Mouse (Mus musculus): ENCODE measurements at regions not wholly inside any gene's neighbourhood (a gene's known extent, or its start where the extent isn't known, plus 50 kb on each side); places are given as distances from the start of the nearest gene placed in this dataset.

- no peak overlapping the region for H3K4me2 ChIP-seq (ENCODE audit: low read length)
- DNase-seq (ENCODE audit: low spot score): no peak
- H3K4me1 ChIP-seq (ENCODE audit: control insufficient read depth, insufficient read depth, low read length): no peaks in the 10 kb centered on the region
- ATAC-seq: no peak
- no peaks in the 10 kb centered on the region for H3K27me3 ChIP-seq (replicated peaks; ENCODE audit: control insufficient read depth, insufficient read depth, low read length)
- WGBS: 90% methylated on average over 2 of the region's 2 CpGs
- no peak overlapping the region for H3K27ac ChIP-seq (ENCODE audit: low read depth, low read length)
- H3K9me3 ChIP-seq (replicated peaks; ENCODE audit: control insufficient read depth, low read length): no peaks in the 10 kb centered on the region
- no peak overlapping the region for H3K4me3 ChIP-seq (ENCODE audit: low read depth, low read length)
- H3K9ac ChIP-seq (ENCODE audit: low read length): no peak overlapping the region
- no peaks in the 10 kb centered on the region for H3K36me3 ChIP-seq (ENCODE audit: control insufficient read depth, insufficient read depth, low read length)
Observed at GRCm38 (mm10) chr3:140837976-140838581, 374.1 kb downstream of the Pdha2 start.

DNA sequence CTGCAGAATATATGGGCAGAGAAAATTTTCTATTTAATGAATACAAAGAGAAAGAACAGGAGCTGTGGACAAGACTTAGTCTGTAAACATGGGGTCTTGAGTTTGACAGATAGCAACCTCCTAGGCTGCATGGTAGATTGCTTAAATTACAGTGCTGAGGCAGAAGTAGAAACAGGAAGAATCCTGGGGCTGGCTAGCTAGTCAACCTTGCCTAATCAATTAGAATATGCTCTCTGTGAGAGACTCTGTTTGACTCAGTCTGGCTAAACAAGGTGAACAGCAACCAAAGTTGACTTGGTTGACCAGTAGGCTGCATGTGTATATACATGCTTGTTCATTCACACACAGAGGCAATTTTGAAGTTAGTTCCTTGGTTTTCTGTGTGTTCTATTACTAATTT lies 390.9 kb downstream of the Pdha2 start:
- H3K4me2 ChIP-seq (ENCODE audit: low read length): no peak overlapping the region
- H3K27ac ChIP-seq (ENCODE audit: low read depth, low read length): no peak overlapping the region
- no peak for DNase-seq (ENCODE audit: low spot score)
- no peak overlapping the region for H3K9ac ChIP-seq (ENCODE audit: low read length)
- ATAC-seq: no peak
- H3K9me3 ChIP-seq (replicated peaks; ENCODE audit: control insufficient read depth, low read length): no peaks in the 10 kb centered on the region
- no peak overlapping the region for H3K4me3 ChIP-seq (ENCODE audit: low read depth, low read length)
- H3K27me3 ChIP-seq (replicated peaks; ENCODE audit: control insufficient read depth, insufficient read depth, low read length): no peaks in the 10 kb centered on the region
- H3K36me3 ChIP-seq (ENCODE audit: control insufficient read depth, insufficient read depth, low read length): no peaks in the 10 kb centered on the region
- H3K4me1 ChIP-seq (ENCODE audit: control insufficient read depth, insufficient read depth, low read length): no peaks in the 10 kb centered on the region

- WGBS: 93% methylated on average over 2 of the region's 2 CpGs
- no peaks in the 10 kb centered on the region for H3K9me3 ChIP-seq (replicated peaks; ENCODE audit: control insufficient read depth, low read length)
- no peak overlapping the region for H3K27ac ChIP-seq (ENCODE audit: low read depth, low read length)
- H3K4me1 ChIP-seq (ENCODE audit: control insufficient read depth, insufficient read depth, low read length): no peaks in the 10 kb centered on the region
- no peak for DNase-seq (ENCODE audit: low spot score)
- H3K9ac ChIP-seq (ENCODE audit: low read length): no peak overlapping the region
- H3K36me3 ChIP-seq (ENCODE audit: control insufficient read depth, insufficient read depth, low read length): no peaks in the 10 kb centered on the region
- H3K4me3 ChIP-seq (ENCODE audit: low read depth, low read length): no peak overlapping the region
- no peak for ATAC-seq
- H3K27me3 ChIP-seq (replicated peaks; ENCODE audit: control insufficient read depth, insufficient read depth, low read length): no peaks in the 10 kb centered on the region
- H3K4me2 ChIP-seq (ENCODE audit: low read length): no peak overlapping the region
Observed at GRCm38 (mm10) chr3:140805586-140805985, 406.6 kb downstream of the Pdha2 start.

GRCm38 (mm10) chr3:140792943-140793342 lies 419.2 kb downstream of the Pdha2 start:
- ATAC-seq: no peak
- no peak overlapping the region for H3K9ac ChIP-seq (ENCODE audit: low read length)
- no peaks in the 10 kb centered on the region for H3K4me1 ChIP-seq (ENCODE audit: control insufficient read depth, insufficient read depth, low read length)
- no peaks in the 10 kb centered on the region for H3K36me3 ChIP-seq (ENCODE audit: control insufficient read depth, insufficient read depth, low read length)
- no peak overlapping the region for H3K4me3 ChIP-seq (ENCODE audit: low read depth, low read length)
- no peak for DNase-seq (ENCODE audit: low spot score)
- no peak overlapping the region for H3K4me2 ChIP-seq (ENCODE audit: low read length)
- no peaks in the 10 kb centered on the region for H3K9me3 ChIP-seq (replicated peaks; ENCODE audit: control insufficient read depth, low read length)
- WGBS: 90% methylated on average over 2 of the region's 2 CpGs
- H3K27ac ChIP-seq (ENCODE audit: low read depth, low read length): no peak overlapping the region
- H3K27me3 ChIP-seq (replicated peaks; ENCODE audit: control insufficient read depth, insufficient read depth, low read length): no peaks in the 10 kb centered on the region

DNA sequence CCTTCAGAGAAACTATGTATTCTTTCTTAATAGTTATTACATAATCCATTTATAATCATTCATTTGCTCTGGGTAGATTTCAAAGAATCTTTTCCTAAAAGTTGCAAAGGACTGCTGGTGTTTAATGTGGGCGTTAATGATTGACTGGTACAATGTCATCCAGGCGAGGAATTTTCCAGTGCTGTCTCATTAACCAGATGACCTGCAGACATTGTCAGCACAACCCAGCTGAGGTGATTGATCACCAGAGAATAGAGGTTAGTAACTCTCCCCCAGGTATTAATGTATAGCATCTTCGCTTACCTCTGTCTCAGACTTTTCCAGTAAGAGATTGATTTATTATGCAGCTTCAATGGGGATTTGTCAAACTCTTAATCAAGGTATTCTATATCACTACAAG lies 426.5 kb downstream of the Pdha2 start:
- H3K4me2 ChIP-seq (ENCODE audit: low read length): no peak overlapping the region
- no peak overlapping the region for H3K27ac ChIP-seq (ENCODE audit: low read depth, low read length)
- ATAC-seq (no peak), DNase-seq (ENCODE audit: low spot score) (no peak)
- 78% methylated on average over 3 of the region's 3 CpGs for WGBS
- H3K36me3 ChIP-seq (ENCODE audit: control insufficient read depth, insufficient read depth, low read length): no peaks in the 10 kb centered on the region
- no peaks in the 10 kb centered on the region for H3K9me3 ChIP-seq (replicated peaks; ENCODE audit: control insufficient read depth, low read length)
- H3K9ac ChIP-seq (ENCODE audit: low read length): no peak overlapping the region
- H3K4me3 ChIP-seq (ENCODE audit: low read depth, low read length): no peak overlapping the region
- no peaks in the 10 kb centered on the region for H3K4me1 ChIP-seq (ENCODE audit: control insufficient read depth, insufficient read depth, low read length)
- H3K27me3 ChIP-seq (replicated peaks; ENCODE audit: control insufficient read depth, insufficient read depth, low read length): no peaks in the 10 kb centered on the region

DNA sequence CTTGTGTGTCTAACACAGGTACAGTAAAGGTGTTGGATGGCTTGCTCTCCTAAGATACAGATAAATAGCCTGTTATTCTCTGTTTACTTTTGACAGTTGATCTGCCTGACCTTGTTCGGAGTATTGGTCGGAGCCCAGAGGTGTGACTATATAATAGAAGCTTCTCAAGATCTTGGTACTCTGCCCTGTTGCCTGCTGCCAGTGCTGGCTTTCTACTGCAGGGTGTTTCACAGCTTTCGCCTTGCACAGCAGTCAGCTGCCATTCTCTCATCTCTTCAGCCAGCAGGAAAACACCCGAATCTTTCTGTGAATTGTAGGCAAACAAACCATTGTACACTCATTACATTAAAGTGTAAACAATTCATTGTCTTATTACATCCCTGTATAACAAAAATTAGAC lies 452.1 kb downstream of the Pdha2 start:
- no peak for DNase-seq (ENCODE audit: low spot score)
- Histone ChIP-seq H3K9me3 (replicated peaks; ENCODE audit: control insufficient read depth, low read length) (no peaks in the 10 kb centered on the region), H3K4me1 (ENCODE audit: control insufficient read depth, insufficient read depth, low read length) (no peaks in the 10 kb centered on the region), H3K9ac (ENCODE audit: low read length) (no peak overlapping the region), H3K27ac (ENCODE audit: low read depth, low read length) (no peak overlapping the region), H3K4me2 (ENCODE audit: low read length) (no peak overlapping the region), H3K27me3 (replicated peaks; ENCODE audit: control insufficient read depth, insufficient read depth, low read length) (no peaks in the 10 kb centered on the region), H3K36me3 (ENCODE audit: control insufficient read depth, insufficient read depth, low read length) (no peaks in the 10 kb centered on the region), H3K4me3 (ENCODE audit: low read depth, low read length) (no peak overlapping the region)
- no peak for ATAC-seq
- 79% methylated on average over 4 of the region's 4 CpGs for WGBS

GRCm38 (mm10) chr3:140744501-140744900 lies 467.7 kb downstream of the Pdha2 start:
- H3K27me3 ChIP-seq (replicated peaks; ENCODE audit: control insufficient read depth, insufficient read depth, low read length): no peaks in the 10 kb centered on the region
- H3K4me1 ChIP-seq (ENCODE audit: control insufficient read depth, insufficient read depth, low read length): no peaks in the 10 kb centered on the region
- H3K36me3 ChIP-seq (ENCODE audit: control insufficient read depth, insufficient read depth, low read length): no peaks in the 10 kb centered on the region
- DNase-seq (ENCODE audit: low spot score) (no peak), ATAC-seq (no peak)
- WGBS: 78% methylated on average over 2 of the region's 2 CpGs
- no peak overlapping the region for H3K4me2 ChIP-seq (ENCODE audit: low read length)
- no peak overlapping the region for H3K9ac ChIP-seq (ENCODE audit: low read length)
- H3K4me3 ChIP-seq (ENCODE audit: low read depth, low read length): no peak overlapping the region
- no peak overlapping the region for H3K27ac ChIP-seq (ENCODE audit: low read depth, low read length)
- H3K9me3 ChIP-seq (replicated peaks; ENCODE audit: control insufficient read depth, low read length): no peaks in the 10 kb centered on the region

- H3K27me3 ChIP-seq (replicated peaks; ENCODE audit: control insufficient read depth, insufficient read depth, low read length): no peaks in the 10 kb centered on the region
- no peak overlapping the region for H3K4me2 ChIP-seq (ENCODE audit: low read length)
- WGBS: 92% methylated on average over 1 of the region's 1 CpGs
- no peak overlapping the region for H3K4me3 ChIP-seq (ENCODE audit: low read depth, low read length)
- DNase-seq (ENCODE audit: low spot score) (no peak), ATAC-seq (no peak)
- H3K9ac ChIP-seq (ENCODE audit: low read length): no peak overlapping the region
- H3K36me3 ChIP-seq (ENCODE audit: control insufficient read depth, insufficient read depth, low read length): no peaks in the 10 kb centered on the region
- no peak overlapping the region for H3K27ac ChIP-seq (ENCODE audit: low read depth, low read length)
- no peaks in the 10 kb centered on the region for H3K9me3 ChIP-seq (replicated peaks; ENCODE audit: control insufficient read depth, low read length)
- H3K4me1 ChIP-seq (ENCODE audit: control insufficient read depth, insufficient read depth, low read length): no peaks in the 10 kb centered on the region
Observed at GRCm38 (mm10) chr3:140740430-140740829, 471.7 kb downstream of the Pdha2 start.

GRCm38 (mm10) chr3:140738654-140739369 lies 473.3 kb downstream of the Pdha2 start:
- H3K9ac ChIP-seq (ENCODE audit: low read length): no peak overlapping the region
- no peak overlapping the region for H3K27ac ChIP-seq (ENCODE audit: low read depth, low read length)
- WGBS: 73% methylated on average over 8 of the region's 8 CpGs
- no peak for DNase-seq (ENCODE audit: low spot score)
- no peaks in the 10 kb centered on the region for H3K27me3 ChIP-seq (replicated peaks; ENCODE audit: control insufficient read depth, insufficient read depth, low read length)
- H3K9me3 ChIP-seq (replicated peaks; ENCODE audit: control insufficient read depth, low read length): no peaks in the 10 kb centered on the region
- no peaks in the 10 kb centered on the region for H3K36me3 ChIP-seq (ENCODE audit: control insufficient read depth, insufficient read depth, low read length)
- H3K4me2 ChIP-seq (ENCODE audit: low read length): no peak overlapping the region
- no peak for ATAC-seq
- H3K4me3 ChIP-seq (ENCODE audit: low read depth, low read length): no peak overlapping the region
- H3K4me1 ChIP-seq (ENCODE audit: control insufficient read depth, insufficient read depth, low read length): no peaks in the 10 kb centered on the region

All from forebrain, embryonic 14.5 days (tissue).